Mouse (Mus musculus) hindbrain, embryonic 14.5 days (tissue): ENCODE results near the gene Zfp644. TPM values are rescaled to one million over a fixed set of nuclear protein-coding genes. Genes with fewer than 3 reads are reported as not detected.

Source experiments
- ATAC-seq: fragments of 200-750 bp; cut with Nextera tagmentation; 2 replicates; pipeline ENCODE4 v1.8.0; 2017; ENCODE audit warnings: moderate number of reproducible peaks, mild to moderate bottlenecking, moderate TSS enrichment, moderate library complexity; ENCODE audit not compliant: low FRiP score
- DNase-seq: peaks from one replicate; pipeline ENCODE4 v3.0.0-alpha.2; 2015; ENCODE audit warnings: low spot score
- H3K27ac ChIP-seq: fragments of 300-500 bp; sonication (generic); 2 replicates; pipeline ENCODE4 v1.5.1; 2014; ENCODE audit warnings: mild to moderate bottlenecking, moderate library complexity
- H3K27me3 ChIP-seq: fragments of 300-500 bp; sonication (generic); 2 replicates; pipeline ENCODE4 v1.6.1; 2014; ENCODE audit warnings: mild to moderate bottlenecking, low read length, mixed read lengths; ENCODE audit not compliant: control insufficient read depth, insufficient read depth
- H3K36me3 ChIP-seq: fragments of 300-500 bp; sonication (generic); replicated peaks from 2 replicates; pipeline ENCODE4 v1.6.1; 2014; ENCODE audit not compliant: control insufficient read depth, insufficient read depth
- H3K4me1 ChIP-seq: fragments of 300-500 bp; sonication (generic); replicated peaks from 2 replicates; pipeline ENCODE4 v1.6.1; 2014; ENCODE audit warnings: antibody characterized with exemption, low read length, mixed read lengths; ENCODE audit not compliant: control insufficient read depth, insufficient read depth
- H3K4me2 ChIP-seq: fragments of 300-500 bp; sonication (generic); replicated peaks from 2 replicates; pipeline ENCODE4 v1.6.1; 2014; ENCODE audit warnings: mild to moderate bottlenecking, moderate library complexity
- H3K4me3 ChIP-seq: fragments of 300-500 bp; sonication (generic); replicated peaks from 2 replicates; pipeline ENCODE4 v1.5.1; 2014; ENCODE audit warnings: mild to moderate bottlenecking, low read length
- H3K9ac ChIP-seq: fragments of 300-500 bp; sonication (generic); 2 replicates; pipeline ENCODE4 v1.6.1; 2014
- H3K9me3 ChIP-seq: fragments of 300-500 bp; sonication (generic); 2 replicates; pipeline ENCODE4 v1.6.1; 2016; ENCODE audit warnings: low read length; ENCODE audit not compliant: control insufficient read depth
- WGBS: fragments of 180-500 bp; shearing (Covaris S2); extraction: QIAGEN DNeasy Blood & Tissue Kit; methylation state at CpG from one replicate; pipeline ENCODE4 v1.1.7; 2014; 5-methylcytosine and 5-hydroxymethylcytosine counted together
- polyA plus RNA-seq: library from polyadenylated mRNA; unstranded; fragments of >200 nt; fragmentation: Nextera tagmentation; extraction: Ambion mirVana; gene quantifications from 2 replicates; pipeline ENCODE4 v1.2.1, GENCODE M21; 2014

Gene Zfp644
- polyA plus RNA-seq, 1 experiment from 2014 or later, result 104 TPM

DNA sequence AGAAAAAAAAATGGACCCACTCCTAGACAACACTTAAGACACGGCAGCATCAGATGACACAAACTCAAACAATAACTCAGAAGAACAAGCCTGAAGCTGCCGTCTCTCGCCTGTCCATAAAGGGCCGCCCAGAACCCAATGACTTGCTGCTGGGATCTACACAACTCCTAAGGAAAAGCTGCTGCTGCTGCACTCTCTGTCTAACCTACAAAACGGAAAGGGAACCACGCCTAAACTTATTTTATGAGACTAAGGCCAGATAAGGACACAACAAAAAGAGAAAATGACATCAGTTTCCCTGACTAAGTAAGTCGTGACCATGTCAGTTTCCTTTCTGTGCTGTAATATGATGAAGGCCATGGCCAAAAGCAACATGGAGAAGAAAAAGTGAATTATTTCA is 82.5 kb downstream of the Zfp644 start:
- WGBS, result 88% methylated on average over 7 of the region's 7 CpGs
- H3K27ac ChIP-seq, result no peak overlapping the region
- H3K27me3 ChIP-seq, result no peaks in the 10 kb centered on the region
- peaks cover 5% of the 10 kb centered on the region; the same call in 1 of the 2 replicates for H3K36me3 ChIP-seq
- no peak overlapping the region for H3K4me3 ChIP-seq
- DNase-seq (no peak), ATAC-seq (no peak)
- no peak overlapping the region for H3K4me2 ChIP-seq
- no peaks in the 10 kb centered on the region for H3K9me3 ChIP-seq
- no peaks in the 10 kb centered on the region for H3K4me1 ChIP-seq
- H3K9ac ChIP-seq, result no peak overlapping the region

- H3K9me3 ChIP-seq, result no peaks in the 10 kb centered on the region
- H3K4me1 ChIP-seq, result no peaks in the 10 kb centered on the region
- DNase-seq, result no peak
- no peaks in the 10 kb centered on the region for H3K27me3 ChIP-seq
- H3K36me3 ChIP-seq, result 0 out of 2 replicates have a peak, but pooled peaks cover 4% of the 10 kb centered on the region
- H3K4me2 ChIP-seq, result no peak overlapping the region
- ATAC-seq, result no peak
- H3K27ac ChIP-seq, result no peak overlapping the region
- H3K4me3 ChIP-seq, result no peak overlapping the region
- H3K9ac ChIP-seq, result no peak overlapping the region
- 97% methylated on average over 2 of the region's 2 CpGs for WGBS
These were observed 84.9 kb downstream of the Zfp644 start for GRCm38 (mm10) chr5:106612151-106612550.

GRCm38 (mm10) chr5:106608798-106609197 is 88.3 kb downstream of the Zfp644 start, which contains the start of gene Gm17304:
Gene Gm17304, plus strand, starts transcription at chr5:106609098.
- H3K36me3 ChIP-seq, result 0 out of 2 replicates have a peak, but pooled peaks cover 4% of the 10 kb centered on the region
- no peaks in the 10 kb centered on the region for H3K4me1 ChIP-seq

DNA sequence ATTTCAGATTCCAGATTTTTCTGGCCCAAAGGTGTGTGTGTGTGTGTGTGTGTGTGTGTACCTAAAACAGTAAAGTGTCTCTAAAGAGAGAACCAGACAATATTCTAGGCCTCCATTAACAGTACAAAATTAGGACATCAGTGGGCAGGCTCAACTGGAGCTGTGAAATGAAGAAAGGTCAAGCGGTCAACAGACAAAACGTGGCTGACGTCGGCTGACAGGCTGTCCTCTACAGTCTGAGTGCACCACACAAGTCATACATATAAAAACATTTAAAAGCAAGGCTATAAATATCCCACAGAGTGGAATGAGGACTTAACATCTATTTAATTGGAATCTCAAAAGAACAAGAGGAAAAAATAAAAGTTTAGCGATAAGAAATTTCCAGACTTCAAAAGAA is 90.0 kb downstream of the Zfp644 start:
- Histone ChIP-seq H3K27ac (no peak overlapping the region), H3K36me3 (0 out of 2 replicates have a peak, but pooled peaks cover 7% of the 10 kb centered on the region), H3K9ac (no peak overlapping the region), H3K4me1 (no peaks in the 10 kb centered on the region), H3K4me2 (no peak overlapping the region), H3K9me3 (no peaks in the 10 kb centered on the region), H3K27me3 (no peaks in the 10 kb centered on the region), H3K4me3 (no peak overlapping the region)
- ATAC-seq (no peak), DNase-seq (no peak)
- 79% methylated on average over 5 of the region's 5 CpGs for WGBS

More at GRCm38 (mm10) chr5:106608798-106609197, 88.3 kb downstream of the Zfp644 start, which contains the start of gene Gm17304:
- no peak within 1 kb of the TSS for H3K27ac ChIP-seq
- DNase-seq (no peak), ATAC-seq (no peak)
- no peaks in the 10 kb centered on the region for H3K27me3 ChIP-seq
- H3K9ac ChIP-seq, result no peak within 1 kb of the TSS
- no peaks in the 10 kb centered on the region for H3K9me3 ChIP-seq
- H3K4me3 ChIP-seq, result no peak within 1 kb of the TSS
- H3K4me2 ChIP-seq, result no peak within 1 kb of the TSS
- WGBS, result 92% methylated on average over 4 of the region's 4 CpGs

DNA sequence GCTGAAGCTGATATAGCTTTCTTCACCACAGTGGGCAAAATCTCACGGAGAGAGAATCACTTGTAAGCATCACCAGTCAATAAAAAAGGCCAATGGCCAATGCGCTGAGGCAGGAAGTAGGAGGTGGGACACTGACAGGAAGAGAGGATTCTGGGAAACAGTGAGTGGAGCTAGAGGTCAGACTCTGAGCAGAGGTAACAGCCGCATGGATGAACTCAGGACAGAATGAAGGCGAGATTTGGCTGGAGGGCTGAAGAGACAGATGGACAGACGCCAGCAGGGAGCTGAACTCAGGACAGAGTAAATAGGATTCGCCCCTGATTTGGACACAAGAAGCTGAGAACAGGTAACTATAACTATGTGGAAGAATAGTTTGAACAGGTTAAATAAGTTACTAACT is 92.0 kb downstream of the Zfp644 start:
- Histone ChIP-seq H3K27me3 (no peaks in the 10 kb centered on the region), H3K36me3 (0 out of 2 replicates have a peak, but pooled peaks cover 7% of the 10 kb centered on the region), H3K9ac (no peak overlapping the region), H3K4me3 (no peak overlapping the region), H3K9me3 (no peaks in the 10 kb centered on the region), H3K4me1 (no peaks in the 10 kb centered on the region), H3K27ac (no peak overlapping the region), H3K4me2 (no peak overlapping the region)
- WGBS, result 87% methylated on average over 6 of the region's 6 CpGs
- no peak for ATAC-seq
- no peak for DNase-seq

DNA sequence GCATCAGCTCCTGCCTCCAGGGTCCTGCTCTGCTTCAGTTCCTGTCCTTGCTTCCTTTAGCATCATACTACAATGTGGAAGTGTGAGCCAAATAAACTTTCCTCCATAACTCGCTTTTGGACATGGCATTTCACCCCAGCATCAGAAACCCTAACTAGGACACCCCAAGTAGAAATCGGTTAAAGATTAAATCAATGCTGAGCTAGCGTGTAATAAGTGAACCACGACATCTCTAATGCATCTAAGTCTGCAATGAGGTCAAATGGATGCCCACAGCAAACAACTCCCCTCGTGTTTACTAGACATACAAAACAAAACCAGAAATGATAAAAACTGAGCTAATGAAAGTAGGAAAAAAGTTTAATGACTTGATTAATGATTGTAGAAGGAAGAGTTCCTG is 92.7 kb downstream of the Zfp644 start:
- Histone ChIP-seq H3K4me1 (no peaks in the 10 kb centered on the region), H3K9ac (no peak overlapping the region), H3K4me2 (no peak overlapping the region), H3K27me3 (no peaks in the 10 kb centered on the region), H3K27ac (no peak overlapping the region), H3K4me3 (no peak overlapping the region), H3K9me3 (no peaks in the 10 kb centered on the region), H3K36me3 (0 out of 2 replicates have a peak, but pooled peaks cover 7% of the 10 kb centered on the region)
- DNase-seq, result no peak
- ATAC-seq, result no peak
- WGBS, result 91% methylated on average over 5 of the region's 5 CpGs

DNA sequence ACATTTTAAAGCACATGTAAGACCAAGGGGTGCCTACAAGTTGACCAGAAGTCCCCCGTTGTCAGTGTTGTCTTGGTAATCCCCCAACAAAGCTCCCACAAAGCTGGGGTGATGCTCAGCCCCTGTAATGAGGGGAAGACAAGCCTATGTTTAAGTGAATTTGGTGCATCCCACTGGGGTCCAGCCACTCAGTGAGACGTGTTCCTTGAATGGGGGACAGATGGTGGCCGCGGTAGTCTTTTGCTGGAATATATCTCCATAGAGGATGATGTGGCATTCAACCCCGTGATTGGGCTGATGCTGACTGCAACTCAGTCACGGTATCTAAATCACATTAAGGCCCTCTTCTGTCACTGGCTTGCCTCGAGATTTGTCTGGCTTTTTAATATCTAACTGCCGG is 97.6 kb downstream of the Zfp644 start:
- Histone ChIP-seq H3K9me3 (no peaks in the 10 kb centered on the region), H3K27me3 (no peaks in the 10 kb centered on the region), H3K4me3 (no peak overlapping the region), H3K4me2 (no peak overlapping the region), H3K9ac (no peak overlapping the region), H3K4me1 (no peaks in the 10 kb centered on the region), H3K36me3 (peaks cover 9% of the 10 kb centered on the region), H3K27ac (no peak overlapping the region)
- WGBS, result 47% methylated on average over 8 of the region's 8 CpGs
- ATAC-seq (0 out of 2 replicates have a peak, but pooled peaks have one; percentile 17), DNase-seq (no peak)

DNA sequence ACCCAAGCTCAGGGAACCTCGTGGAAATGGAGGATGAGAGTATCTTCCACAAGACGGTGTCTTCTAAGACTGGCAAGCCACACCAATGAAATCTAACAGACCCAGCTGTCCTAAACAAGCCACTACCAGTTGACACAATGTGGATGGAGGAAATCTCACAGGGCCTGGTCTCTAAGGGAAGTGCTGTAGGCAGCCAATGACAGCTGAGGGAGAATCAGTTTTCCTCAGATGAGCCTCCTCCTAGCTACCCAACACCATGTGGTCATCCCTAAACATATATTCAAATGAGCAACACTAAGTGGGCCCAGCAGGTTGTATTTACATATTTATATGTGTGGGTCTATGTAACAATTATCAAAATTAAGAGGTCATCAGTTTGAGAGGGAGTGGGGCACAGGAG is 99.6 kb downstream of the Zfp644 start:
- Histone ChIP-seq H3K4me2 (no peak overlapping the region), H3K4me1 (no peaks in the 10 kb centered on the region), H3K9me3 (no peaks in the 10 kb centered on the region), H3K9ac (no peak overlapping the region), H3K4me3 (no peak overlapping the region), H3K36me3 (peaks cover 9% of the 10 kb centered on the region), H3K27ac (no peak overlapping the region), H3K27me3 (no peaks in the 10 kb centered on the region)
- WGBS, result 85% methylated on average over 2 of the region's 2 CpGs
- DNase-seq (no peak), ATAC-seq (no peak; the same call in 1 of the 2 replicates)

- H3K27ac ChIP-seq, result no peak overlapping the region
- H3K4me3 ChIP-seq, result no peak overlapping the region
- DNase-seq, result no peak
- ATAC-seq, result no peak
- no peak overlapping the region for H3K4me2 ChIP-seq
- no peaks in the 10 kb centered on the region for H3K9me3 ChIP-seq
- no peak overlapping the region for H3K9ac ChIP-seq
- no peaks in the 10 kb centered on the region for H3K27me3 ChIP-seq
- H3K36me3 ChIP-seq, result peaks cover 8% of the 10 kb centered on the region
- no peaks in the 10 kb centered on the region for H3K4me1 ChIP-seq
These were observed 102.7 kb downstream of the Zfp644 start for GRCm38 (mm10) chr5:106594388-106594787.

DNA sequence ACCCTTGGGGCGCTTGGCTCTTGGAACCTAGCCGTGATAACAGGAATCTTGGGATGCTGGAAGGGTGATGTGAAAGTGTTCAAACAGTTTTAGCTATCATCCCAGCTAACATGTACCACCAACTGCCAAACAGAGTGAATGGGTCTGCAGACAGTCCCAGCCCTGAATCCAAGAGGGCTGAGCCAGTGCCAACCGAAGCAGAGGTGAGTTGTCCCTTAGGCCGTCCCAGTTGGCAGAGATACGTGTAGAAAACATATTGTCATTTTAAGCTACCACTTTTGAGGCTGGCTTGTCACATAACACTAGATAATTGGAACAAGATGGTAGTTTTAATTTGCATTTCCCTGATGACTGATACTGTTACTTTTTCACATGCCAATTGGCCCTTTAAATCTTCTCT is 106.4 kb downstream of the Zfp644 start:
- no peaks in the 10 kb centered on the region for H3K9me3 ChIP-seq
- 85% methylated on average over 5 of the region's 5 CpGs for WGBS

More for the DNA sequence above, 106.4 kb downstream of the Zfp644 start:
- ATAC-seq (no peak), DNase-seq (no peak)
- Histone ChIP-seq H3K27ac (no peak overlapping the region), H3K27me3 (0 out of 2 replicates have a peak, but pooled peaks cover 5% of the 10 kb centered on the region), H3K4me3 (no peak overlapping the region), H3K36me3 (peaks cover 8% of the 10 kb centered on the region), H3K9ac (no peak overlapping the region), H3K4me1 (no peaks in the 10 kb centered on the region), H3K4me2 (no peak overlapping the region)
